Mouse (Mus musculus): ENCODE data around the gene Vrk1.

Vrk1 gene

GRCm38 (mm10) chr12:106004719-106005118 lies 5.3 kb upstream of the Vrk1 start:
- DNase-seq = no peak

GRCm38 (mm10) chr12:106006218-106006617 lies 3.8 kb upstream of the Vrk1 start:
- no peak for DNase-seq

DNA sequence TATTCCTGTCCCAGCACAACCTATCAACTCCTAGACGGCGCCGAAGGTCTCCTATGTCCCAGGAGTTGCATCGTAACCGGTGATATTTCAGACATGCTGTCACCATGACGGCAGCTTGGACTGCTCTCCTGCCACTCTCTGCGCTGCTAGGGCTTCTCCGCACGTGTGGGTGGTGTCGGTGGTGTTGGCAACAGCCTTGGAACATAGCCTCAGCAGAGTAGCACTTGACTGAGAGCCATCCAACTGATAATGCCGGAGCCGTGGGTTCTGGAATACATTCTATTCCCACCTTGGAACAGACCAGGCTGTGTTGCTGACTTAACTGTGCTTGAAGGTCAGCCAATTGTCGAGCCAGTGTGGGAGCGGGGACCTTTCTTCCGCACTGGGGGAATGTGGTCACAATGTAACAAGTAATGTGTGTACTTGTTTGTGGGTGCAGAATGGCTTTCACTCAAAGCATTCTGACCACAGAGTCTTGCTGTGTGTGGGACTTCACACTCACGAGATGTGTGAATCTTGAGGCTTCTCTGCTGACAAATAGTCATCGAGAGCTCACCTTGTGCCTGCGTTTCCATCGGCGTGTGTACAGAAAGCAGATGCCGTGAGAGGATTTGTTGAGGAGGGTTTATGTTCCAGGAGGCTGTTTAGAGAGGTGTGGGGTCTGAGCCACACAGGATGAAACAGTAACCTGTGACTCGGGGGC lies 1.5 kb upstream of the Vrk1 start:
- no peak for DNase-seq

DNA sequence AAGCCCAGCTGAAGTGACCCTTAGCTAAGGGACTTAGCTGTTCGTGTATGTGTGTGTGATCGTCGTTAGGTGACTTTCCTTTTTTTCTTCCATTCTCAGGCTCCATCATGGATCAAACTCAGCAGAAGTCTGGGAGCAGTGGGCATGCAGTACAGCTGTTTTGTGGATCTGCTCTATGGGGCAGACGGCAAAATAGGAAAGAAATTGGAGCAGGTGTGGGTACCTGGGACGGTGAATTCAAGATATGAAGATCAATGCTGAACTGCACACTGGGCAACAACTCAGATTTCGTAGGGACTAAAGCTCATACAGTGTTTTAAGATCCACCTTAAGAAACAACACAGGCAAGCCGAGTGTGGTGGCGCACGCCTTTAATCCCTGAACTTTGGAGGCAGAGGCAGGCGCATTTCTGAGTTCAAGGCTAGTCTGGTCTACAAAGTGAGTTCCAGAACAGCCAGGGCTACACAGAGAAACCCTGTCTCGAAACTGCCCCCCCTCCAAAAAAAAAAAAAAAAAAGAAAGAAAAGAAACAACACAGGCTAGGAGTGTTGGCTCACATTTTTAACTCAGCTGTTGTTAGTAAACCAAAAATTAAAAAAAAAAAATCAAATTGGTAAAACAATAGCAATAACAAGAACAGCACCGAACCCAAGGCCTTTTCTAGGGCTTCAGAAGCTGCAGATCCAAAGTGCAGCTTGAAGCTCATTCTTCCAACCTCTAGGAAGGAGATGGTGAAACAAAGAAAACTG lies 732 bp upstream of the Vrk1 start:
- DNase-seq = no peak

- no peak for DNase-seq
Observed at GRCm38 (mm10) chr12:106012161-106012560, 2.1 kb downstream of the Vrk1 start.

GRCm38 (mm10) chr12:106016265-106017012 lies 6.4 kb downstream of the Vrk1 start:
- no peak for DNase-seq

- peak; percentile 99 for DNase-seq
Observed at GRCm38 (mm10) chr12:106020063-106020462, 10.0 kb downstream of the Vrk1 start.

- no peak for DNase-seq
Observed at GRCm38 (mm10) chr12:106023652-106024051, 13.6 kb downstream of the Vrk1 start.

DNA sequence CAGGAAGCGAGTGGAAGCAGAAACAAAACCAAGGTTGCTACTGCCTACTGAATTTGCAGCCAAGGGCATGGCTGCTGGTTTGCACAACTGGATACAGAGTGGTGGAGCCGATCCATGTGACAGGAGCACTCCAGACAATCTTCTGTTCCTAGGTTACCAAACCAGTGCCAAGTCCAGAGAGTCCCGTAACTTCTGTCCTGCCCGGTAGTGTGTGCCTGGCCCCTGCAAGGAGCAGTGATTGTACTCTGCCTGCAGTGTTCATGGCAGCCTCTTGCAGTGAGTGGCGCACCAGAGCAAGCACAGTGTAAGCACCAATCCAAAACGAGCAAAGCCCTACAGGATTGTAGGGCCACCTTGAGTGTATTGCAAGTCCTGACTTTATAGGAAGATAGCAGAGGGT lies 15.4 kb downstream of the Vrk1 start:
- DNase-seq = no peak

GRCm38 (mm10) chr12:106026385-106027134 lies 16.5 kb downstream of the Vrk1 start:
- no peak for DNase-seq

- DNase-seq = no peak
Observed at GRCm38 (mm10) chr12:106027372-106027771, 17.3 kb downstream of the Vrk1 start.

DNA sequence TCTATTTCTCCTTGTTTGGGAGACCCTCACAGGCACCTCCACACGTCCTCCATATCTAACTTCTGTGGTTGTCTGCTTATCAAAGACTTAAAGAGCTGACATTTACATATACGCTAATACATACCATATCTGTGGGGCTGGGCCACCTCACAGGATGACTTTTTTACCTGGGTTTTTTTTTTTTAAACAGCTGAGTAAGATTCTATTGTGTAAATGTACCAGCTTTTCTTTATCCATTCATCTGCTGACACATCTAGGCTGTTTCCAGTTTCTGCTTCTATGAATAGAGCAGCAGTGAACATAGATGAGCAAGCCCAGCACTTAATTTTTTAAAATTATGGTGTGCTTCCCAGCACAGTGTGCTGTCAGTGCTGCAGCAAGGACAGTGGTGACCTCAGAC lies 19.6 kb downstream of the Vrk1 start:
- no peak for DNase-seq

DNA sequence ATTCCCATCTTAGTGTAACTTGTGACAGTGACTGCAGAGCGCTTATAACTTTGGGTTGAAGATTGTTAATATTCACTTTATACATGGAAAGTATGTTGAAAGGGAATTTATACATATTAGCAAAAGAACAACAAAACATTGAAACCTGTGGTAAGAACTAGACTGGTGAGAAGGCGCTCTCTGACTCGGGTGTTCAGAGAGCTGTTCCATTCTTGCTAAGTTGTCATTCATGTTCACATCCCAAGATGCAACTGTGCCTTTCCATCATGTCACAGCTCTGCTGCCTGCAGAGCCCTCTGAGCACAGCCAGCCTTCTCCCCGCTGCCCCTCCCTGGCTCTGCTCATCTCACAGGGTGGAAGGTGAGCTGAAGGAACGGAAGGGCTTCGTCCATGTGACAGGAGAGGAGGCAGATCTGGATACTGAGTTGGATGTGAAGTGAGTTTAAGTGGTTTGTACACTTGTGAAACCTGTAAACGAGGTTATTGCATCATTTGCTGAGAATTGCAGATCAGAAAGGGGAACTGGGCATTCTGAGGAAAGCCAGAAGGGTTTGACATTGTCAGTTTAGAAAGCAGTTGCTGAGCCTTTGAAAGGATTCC lies 20.2 kb downstream of the Vrk1 start:
- DNase-seq = no peak

- no peak for DNase-seq
Observed at GRCm38 (mm10) chr12:106030796-106031195, 20.8 kb downstream of the Vrk1 start.

- no peak for DNase-seq
Observed at GRCm38 (mm10) chr12:106031916-106032315, 21.9 kb downstream of the Vrk1 start.

- DNase-seq = no peak
Observed at GRCm38 (mm10) chr12:106032361-106032760, 22.3 kb downstream of the Vrk1 start.

DNA sequence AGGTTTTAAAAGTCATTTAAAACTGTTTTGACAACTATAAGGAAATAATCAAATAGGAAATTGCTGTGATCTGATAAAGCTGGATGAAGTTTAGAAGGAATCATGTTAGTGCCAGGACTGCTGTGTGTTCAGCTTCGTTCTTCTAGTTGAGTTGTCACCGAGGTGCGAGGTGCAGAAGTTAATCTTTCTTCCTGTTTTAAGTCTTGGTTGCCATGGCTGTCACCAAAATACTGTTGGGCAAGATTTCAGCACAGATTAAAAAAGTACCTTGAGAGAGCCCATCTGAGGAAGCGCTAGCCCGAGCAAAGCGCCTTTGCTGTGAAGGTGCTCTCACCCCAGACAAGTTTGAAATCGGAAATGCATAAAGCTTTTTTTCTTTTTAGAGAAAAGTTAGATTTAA lies 24.2 kb downstream of the Vrk1 start:
- DNase-seq = no peak

- DNase-seq = no peak
Observed at GRCm38 (mm10) chr12:106034761-106035160, 24.7 kb downstream of the Vrk1 start.

GRCm38 (mm10) chr12:106040259-106040658 lies 30.2 kb downstream of the Vrk1 start:
- DNase-seq = no peak

- DNase-seq = no peak
Observed at GRCm38 (mm10) chr12:106046143-106046795, 36.2 kb downstream of the Vrk1 start.

DNA sequence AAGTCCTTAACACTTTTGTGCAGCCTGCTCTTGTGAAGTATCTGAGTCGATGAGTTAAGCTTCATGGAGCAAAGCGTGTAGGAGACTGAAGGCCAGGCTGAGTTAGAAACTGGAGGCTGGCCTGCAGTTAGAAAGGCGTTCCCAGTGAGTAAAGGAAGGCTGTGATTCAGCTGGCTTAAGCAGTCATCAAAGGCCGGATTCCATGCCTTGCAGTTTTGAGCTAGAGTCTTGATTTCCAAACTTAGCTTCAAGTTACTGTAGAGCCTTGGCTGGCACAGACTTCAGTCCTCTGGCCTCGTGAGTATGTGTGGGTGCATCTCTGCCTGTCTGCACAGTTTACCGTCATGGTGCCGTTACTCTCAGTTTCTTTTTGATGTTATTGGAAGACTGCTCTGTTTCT lies 42.2 kb downstream of the Vrk1 start:
- no peak for DNase-seq

DNA sequence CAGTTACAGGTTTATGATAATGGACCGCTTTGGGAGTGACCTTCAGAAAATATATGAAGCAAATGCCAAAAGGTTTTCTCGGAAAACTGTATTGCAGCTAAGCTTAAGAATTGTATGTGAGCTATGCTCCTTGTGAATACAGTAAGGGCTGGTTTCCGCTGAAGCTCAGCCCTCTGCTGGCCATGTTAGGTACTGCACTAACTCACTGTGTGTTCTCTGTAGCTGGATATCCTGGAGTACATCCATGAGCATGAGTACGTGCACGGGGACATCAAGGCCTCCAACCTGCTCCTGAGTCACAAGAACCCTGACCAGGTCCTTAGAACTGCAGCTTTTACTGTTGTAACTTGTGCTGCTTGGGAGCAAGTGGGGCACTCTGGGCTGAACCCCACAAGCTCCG lies 45.8 kb downstream of the Vrk1 start:
- peak; percentile 87 for DNase-seq

Data from cerebellum, adult 9-10 months (tissue).